Mouse (Mus musculus) embryonic facial prominence, embryonic 14.5 days (tissue): ENCODE data around the gene Fbxo6. TPM values are rescaled to one million over a fixed set of nuclear protein-coding genes. Genes with fewer than 3 reads are reported as not detected.
"Not testable (repeated sequence)": the region's sequence is repeated elsewhere in the genome, so short reads cannot be mapped to it uniquely, and the experiment has no call there.

ENCODE experiments used
- ATAC-seq: fragments of 200-750 bp; cut with Nextera tagmentation; 2 replicates; pipeline ENCODE4 v1.8.0; 2017; ENCODE audit warnings: low read depth, moderate number of reproducible peaks, moderate TSS enrichment
- DNase-seq: peaks from one replicate; pipeline ENCODE4 v3.0.0-alpha.2; 2015; ENCODE audit warnings: low spot score
- H3K27ac ChIP-seq: fragments of 300-500 bp; sonication (generic); replicated peaks from 2 replicates; pipeline ENCODE4 v1.5.1; 2014; ENCODE audit warnings: low read depth, mild to moderate bottlenecking, low read length, moderate library complexity
- H3K27me3 ChIP-seq: fragments of 300-500 bp; sonication (generic); replicated peaks from 2 replicates; pipeline ENCODE4 v1.6.1; 2014; ENCODE audit warnings: low read length; ENCODE audit not compliant: control insufficient read depth, insufficient read depth
- H3K36me3 ChIP-seq: fragments of 300-500 bp; sonication (generic); 2 replicates; pipeline ENCODE4 v1.6.1; 2014; ENCODE audit warnings: low read length, mixed read lengths; ENCODE audit not compliant: control insufficient read depth, insufficient read depth
- H3K4me1 ChIP-seq: fragments of 300-500 bp; sonication (generic); 2 replicates; pipeline ENCODE4 v1.6.1; 2014; ENCODE audit warnings: antibody characterized with exemption, low read length; ENCODE audit not compliant: control insufficient read depth, insufficient read depth
- H3K4me2 ChIP-seq: fragments of 300-500 bp; sonication (generic); 2 replicates; pipeline ENCODE4 v1.6.1; 2014; ENCODE audit warnings: low read depth, mild to moderate bottlenecking, low read length, moderate library complexity, mixed read lengths
- H3K4me3 ChIP-seq: fragments of 300-500 bp; sonication (generic); 2 replicates; pipeline ENCODE4 v1.5.1; 2014; ENCODE audit warnings: low read depth, mild to moderate bottlenecking, low read length
- H3K9ac ChIP-seq: fragments of 300-500 bp; sonication (generic); 2 replicates; pipeline ENCODE4 v1.6.1; 2014; ENCODE audit warnings: low read depth, mild to moderate bottlenecking, low read length, moderate library complexity, mixed read lengths
- H3K9me3 ChIP-seq: fragments of 300-500 bp; sonication (generic); 2 replicates; pipeline ENCODE4 v1.6.1; 2016; ENCODE audit warnings: low read length; ENCODE audit not compliant: control insufficient read depth
- WGBS: fragments of 180-500 bp; shearing (Covaris S2); extraction: QIAGEN DNeasy Blood & Tissue Kit; methylation state at CpG from one replicate; pipeline ENCODE4 v1.1.7; 2014; 5-methylcytosine and 5-hydroxymethylcytosine counted together
- polyA plus RNA-seq: library from polyadenylated mRNA; unstranded; fragments of >200 nt; fragmentation: Nextera tagmentation; extraction: Ambion mirVana; gene quantifications from 2 replicates; pipeline ENCODE4 v1.2.1, GENCODE M21; 2014

The Fbxo6 gene
- polyA plus RNA-seq: 13.8 and 15.3 TPM in 2 replicates

DNA sequence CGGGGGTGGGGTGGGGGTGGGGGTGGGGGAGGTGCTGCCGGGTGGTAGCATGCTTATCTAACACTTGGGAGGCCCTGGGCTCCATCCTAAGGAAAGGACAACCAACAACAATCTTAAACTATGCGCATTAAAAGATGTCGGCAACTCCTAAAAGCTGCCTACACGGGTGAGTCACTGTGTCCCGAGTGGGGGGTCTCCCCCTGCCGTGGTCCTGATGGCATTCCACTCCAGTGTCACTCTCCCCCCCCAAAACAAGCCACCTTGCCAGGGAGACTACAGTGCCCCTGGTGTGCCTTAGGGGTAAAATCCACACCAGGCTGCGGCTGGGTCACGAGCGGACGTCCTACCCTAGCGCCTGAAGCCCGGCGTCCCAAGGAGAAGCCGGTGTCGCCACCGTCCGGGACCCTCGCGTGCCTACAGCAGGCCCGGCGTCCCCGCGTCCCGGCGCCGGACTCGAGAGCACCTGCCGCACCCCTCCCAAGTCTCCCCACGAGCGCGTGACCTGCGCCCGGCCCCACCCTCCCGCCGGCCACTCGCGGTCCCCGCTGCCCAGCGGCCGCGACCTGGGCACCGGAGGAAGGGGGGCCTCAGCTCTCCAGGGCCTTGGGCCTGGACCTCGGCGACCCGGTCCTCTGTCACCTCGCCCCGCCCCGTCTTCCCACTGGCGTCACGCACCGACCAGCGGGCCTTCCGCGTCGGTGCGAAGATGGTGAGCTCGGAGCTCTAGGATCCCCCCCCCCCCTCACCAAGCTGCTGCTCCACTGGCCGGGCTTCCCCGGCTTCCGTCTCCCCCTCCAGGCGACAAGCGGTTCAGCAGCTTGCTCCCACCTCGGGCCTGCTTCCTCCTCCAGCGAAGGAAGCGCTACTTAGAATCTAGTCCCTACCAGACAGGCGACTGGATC lies at the start of gene Fbxo6:
Fbxo6 (minus strand) TSS at position 874 of the 902 bp plus-strand sequence.
- no peaks in the 10 kb centered on the region for H3K27me3 ChIP-seq
- H3K4me2 ChIP-seq: peak within 1 kb of the TSS; percentile 99
- 0 out of 2 replicates have a peak, but pooled peaks cover 5% of the 10 kb centered on the region for H3K4me1 ChIP-seq
- peak; percentile 90 for ATAC-seq
- H3K9me3 ChIP-seq: no peaks in the 10 kb centered on the region
- H3K4me3 ChIP-seq: peak within 1 kb of the TSS; percentile 65
- H3K36me3 ChIP-seq: peaks cover 20% of the 10 kb centered on the region; the same call in 1 of the 2 replicates
- WGBS: 4% methylated on average over 24 of the region's 67 CpGs
- peak; percentile 94 for DNase-seq
- H3K9ac ChIP-seq: peak within 1 kb of the TSS; percentile 76
- H3K27ac ChIP-seq: peak within 1 kb of the TSS; percentile 75; the same call in 1 of the 2 replicates

DNA sequence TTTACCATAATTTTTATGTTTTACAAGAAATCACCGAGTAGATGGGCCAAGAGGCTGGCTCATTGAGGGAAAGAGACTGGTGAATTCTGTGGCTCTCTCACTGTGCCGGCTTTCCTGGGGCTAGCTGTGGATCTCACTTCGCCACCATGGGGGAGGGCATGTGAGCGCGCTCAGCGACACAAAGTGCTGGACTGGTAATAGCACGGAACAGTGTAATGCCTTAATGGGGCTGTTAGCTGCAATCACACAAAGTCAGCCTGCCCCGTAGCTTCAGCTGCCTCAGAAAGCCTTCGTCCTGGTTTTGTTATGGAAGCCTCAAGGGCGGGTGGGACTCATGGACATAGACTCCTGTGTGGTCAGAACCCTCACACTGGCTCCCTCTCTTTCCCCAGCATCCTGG lies 46.8 kb upstream of the Fbxo6 start:
- Histone ChIP-seq H3K27me3 (no peaks in the 10 kb centered on the region), H3K27ac (no peak overlapping the region), H3K9me3 (no peaks in the 10 kb centered on the region), H3K4me1 (no peaks in the 10 kb centered on the region), H3K4me3 (no peak overlapping the region), H3K4me2 (no peak overlapping the region), H3K36me3 (no peaks in the 10 kb centered on the region), H3K9ac (no peak overlapping the region)
- DNase-seq (no peak), ATAC-seq (no peak)
- WGBS: 34% methylated on average over 10 of the region's 10 CpGs

DNA sequence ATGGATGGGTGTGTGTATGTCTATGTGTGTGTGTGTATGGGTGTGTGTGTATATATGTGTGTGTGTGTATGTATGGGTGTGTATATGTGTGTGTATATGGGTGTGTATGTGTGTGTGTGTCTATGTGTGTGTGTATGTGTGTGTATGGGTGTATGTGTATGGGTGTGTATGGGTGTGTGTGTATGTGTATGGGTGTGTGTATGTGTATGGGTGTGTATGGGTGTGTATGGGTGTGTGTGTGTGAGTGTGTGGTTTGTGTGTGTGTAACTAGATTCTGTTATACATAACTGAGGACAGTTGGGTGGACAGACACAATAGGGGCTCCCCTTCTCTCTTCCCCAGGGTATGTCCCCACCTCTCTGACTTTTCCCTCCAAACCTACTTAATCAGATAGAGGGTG lies 42.5 kb upstream of the Fbxo6 start:
- Histone ChIP-seq H3K9ac (no peak overlapping the region), H3K27ac (no peak overlapping the region), H3K4me3 (no peak overlapping the region), H3K4me1 (no peaks in the 10 kb centered on the region), H3K9me3 (no peaks in the 10 kb centered on the region), H3K27me3 (no peaks in the 10 kb centered on the region), H3K4me2 (no peak overlapping the region), H3K36me3 (no peaks in the 10 kb centered on the region)
- no peak for DNase-seq
- ATAC-seq: no peak

DNA sequence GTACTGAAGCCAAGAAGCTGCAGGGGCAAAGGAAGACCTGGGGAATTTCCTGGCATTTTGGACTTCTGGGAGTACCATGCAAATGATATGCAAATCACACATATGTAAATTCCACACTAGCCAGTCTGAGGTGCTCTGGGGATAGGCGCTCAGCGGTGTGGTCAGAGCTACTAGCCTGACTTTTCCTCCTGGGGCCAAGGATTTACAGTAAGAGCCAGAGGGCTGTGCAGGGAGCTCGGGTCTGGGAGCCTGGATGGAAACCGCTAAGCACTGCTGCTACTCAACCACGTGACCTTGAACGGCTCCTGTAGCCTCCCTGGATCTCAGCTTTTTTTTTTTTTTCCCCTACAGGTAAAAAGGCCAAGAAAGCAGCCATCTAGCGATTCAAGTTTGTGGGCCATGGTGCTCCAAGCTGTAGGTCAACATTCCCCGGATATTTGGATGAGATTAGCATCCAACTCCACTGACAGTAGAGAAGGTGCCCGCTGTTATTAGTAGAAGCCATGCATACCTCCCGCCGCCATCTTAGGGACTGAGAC lies 40.8 kb upstream of the Fbxo6 start:
- Histone ChIP-seq H3K9ac (no peak overlapping the region), H3K4me1 (no peaks in the 10 kb centered on the region), H3K27me3 (no peaks in the 10 kb centered on the region), H3K27ac (no peak overlapping the region), H3K36me3 (no peaks in the 10 kb centered on the region), H3K4me3 (no peak overlapping the region), H3K4me2 (no peak overlapping the region), H3K9me3 (no peaks in the 10 kb centered on the region)
- DNase-seq: no peak
- no peak for ATAC-seq
- 25% methylated on average over 11 of the region's 11 CpGs for WGBS

DNA sequence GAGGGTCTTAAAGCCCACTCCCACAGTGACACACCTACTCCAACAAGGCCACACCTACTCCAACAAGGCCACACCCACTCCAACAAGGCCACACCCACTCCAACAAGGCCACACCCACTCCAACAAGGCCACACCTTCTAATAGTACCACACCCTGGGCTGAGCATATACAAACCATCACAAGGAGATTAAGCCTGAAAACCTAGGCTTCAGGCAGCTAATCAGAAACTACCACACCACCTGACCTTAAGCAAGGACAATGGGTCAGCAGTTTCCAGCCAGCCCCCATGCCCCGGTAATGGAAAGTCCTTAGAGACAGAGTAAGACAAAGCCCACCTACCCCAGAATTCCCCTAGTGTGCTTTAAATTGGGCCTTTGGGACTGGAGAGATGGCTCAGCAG lies 36.8 kb upstream of the Fbxo6 start:
- ATAC-seq, H3K9ac ChIP-seq, H3K27ac ChIP-seq, H3K9me3 ChIP-seq, H3K36me3 ChIP-seq, DNase-seq, H3K4me1 ChIP-seq, H3K4me3 ChIP-seq, H3K27me3 ChIP-seq, H3K4me2 ChIP-seq: not testable (repeated sequence)
- WGBS: 79% methylated on average over 1 of the region's 1 CpGs

DNA sequence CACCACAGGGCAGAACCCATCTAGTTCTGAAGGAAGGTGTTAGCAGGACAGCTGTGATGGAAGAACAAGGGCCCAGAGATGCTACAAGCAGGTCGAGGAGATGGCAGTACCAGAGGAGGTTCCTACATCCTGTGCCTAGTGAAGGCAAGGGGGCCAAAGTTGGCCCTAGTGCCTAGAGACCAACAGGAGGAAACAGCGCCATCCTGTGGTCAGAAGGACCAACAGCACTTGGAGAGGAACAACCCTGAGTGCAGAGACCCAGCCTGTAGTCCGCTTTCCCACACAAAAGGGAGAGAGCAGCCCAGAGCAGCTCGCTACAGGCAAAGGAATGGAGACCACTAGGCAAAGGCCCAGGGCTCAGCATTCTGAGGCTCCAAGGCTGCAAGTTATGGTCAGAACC lies 33.9 kb upstream of the Fbxo6 start:
- no peak for DNase-seq
- no peaks in the 10 kb centered on the region for H3K4me1 ChIP-seq
- H3K9ac ChIP-seq: no peak overlapping the region
- no peak overlapping the region for H3K4me3 ChIP-seq
- H3K36me3 ChIP-seq: no peaks in the 10 kb centered on the region
- no peaks in the 10 kb centered on the region for H3K27me3 ChIP-seq
- H3K27ac ChIP-seq: no peak overlapping the region
- ATAC-seq: no peak
- WGBS: 66% methylated on average over 4 of the region's 4 CpGs
- no peak overlapping the region for H3K4me2 ChIP-seq
- H3K9me3 ChIP-seq: no peaks in the 10 kb centered on the region

DNA sequence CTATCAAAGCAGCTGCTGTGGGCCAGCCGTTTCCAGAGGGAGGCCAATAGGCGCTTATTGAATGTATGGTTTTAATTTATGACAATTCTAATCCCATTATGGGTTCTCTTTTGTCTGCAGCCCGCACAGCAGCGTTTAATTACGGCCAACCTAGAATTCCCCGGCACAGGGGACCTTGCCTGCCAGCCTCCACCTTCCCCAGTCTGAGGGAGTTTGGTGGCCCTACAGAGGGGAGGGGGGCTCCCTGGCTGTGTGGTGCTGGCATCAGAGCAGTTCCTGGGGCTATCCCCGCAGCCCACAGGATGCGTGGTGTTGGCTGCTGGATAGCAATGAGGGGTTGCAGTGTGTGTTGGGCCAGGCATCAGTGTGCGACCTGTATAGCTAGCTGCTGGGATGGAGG lies 32.6 kb upstream of the Fbxo6 start:
- H3K9ac ChIP-seq: no peak overlapping the region
- H3K36me3 ChIP-seq: no peaks in the 10 kb centered on the region
- no peak overlapping the region for H3K27ac ChIP-seq
- ATAC-seq (no peak), DNase-seq (no peak)
- WGBS: 37% methylated on average over 9 of the region's 9 CpGs
- no peaks in the 10 kb centered on the region for H3K9me3 ChIP-seq
- H3K4me2 ChIP-seq: no peak overlapping the region
- H3K4me3 ChIP-seq: no peak overlapping the region
- H3K4me1 ChIP-seq: no peaks in the 10 kb centered on the region
- H3K27me3 ChIP-seq: no peaks in the 10 kb centered on the region

DNA sequence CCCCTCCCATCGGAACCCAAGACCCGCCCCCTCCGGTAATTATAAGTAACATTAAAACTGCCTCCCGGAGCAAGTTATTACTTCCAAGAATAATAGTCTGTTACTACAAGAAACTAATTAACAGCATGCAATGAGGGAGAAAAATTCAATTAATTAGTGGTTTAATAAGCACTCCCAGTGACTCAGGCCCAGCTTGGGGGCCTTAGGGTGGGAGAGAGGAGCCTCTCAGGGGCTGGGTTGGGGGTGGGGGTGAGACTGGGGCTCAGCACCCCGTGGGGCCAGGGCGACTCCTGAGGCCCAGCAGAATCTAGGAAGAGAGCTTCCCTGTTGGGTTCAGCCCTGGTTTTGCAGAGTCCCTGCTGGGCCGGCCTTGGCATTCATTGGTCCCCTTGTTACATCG lies 30.4 kb upstream of the Fbxo6 start:
- H3K36me3 ChIP-seq: no peaks in the 10 kb centered on the region

More for the DNA sequence above, 30.4 kb upstream of the Fbxo6 start:
- Histone ChIP-seq H3K4me1 (no peaks in the 10 kb centered on the region), H3K9ac (no peak overlapping the region), H3K4me3 (no peak overlapping the region), H3K27ac (no peak overlapping the region), H3K9me3 (no peaks in the 10 kb centered on the region), H3K27me3 (peaks cover 8% of the 10 kb centered on the region), H3K4me2 (no peak overlapping the region)
- DNase-seq (no peak), ATAC-seq (peak; percentile 42; the same call in 1 of the 2 replicates)
- 55% methylated on average over 6 of the region's 8 CpGs for WGBS
